Mouse (Mus musculus): Measurements from ENCODE around the gene Ndufb8.

The Ndufb8 gene

GRCm38 (mm10) chr19:44530018-44530417 is 25.2 kb downstream of the Ndufb8 start:
- DNase-seq (ENCODE audit: low spot score) = no peak

GRCm38 (mm10) chr19:44525551-44526205 is 29.6 kb downstream of the Ndufb8 start:
- no peak for DNase-seq (ENCODE audit: low spot score)

- DNase-seq (ENCODE audit: low spot score) = peak; percentile 60
These were observed 36.1 kb downstream of the Ndufb8 start for GRCm38 (mm10) chr19:44519152-44519551.

GRCm38 (mm10) chr19:44517996-44518768 is 37.1 kb downstream of the Ndufb8 start:
- DNase-seq (ENCODE audit: low spot score) = no peak

GRCm38 (mm10) chr19:44515769-44516168 is 39.5 kb downstream of the Ndufb8 start:
- DNase-seq (ENCODE audit: low spot score) = no peak

GRCm38 (mm10) chr19:44514521-44515451 is 40.5 kb downstream of the Ndufb8 start:
- no peak for DNase-seq (ENCODE audit: low spot score)

DNA sequence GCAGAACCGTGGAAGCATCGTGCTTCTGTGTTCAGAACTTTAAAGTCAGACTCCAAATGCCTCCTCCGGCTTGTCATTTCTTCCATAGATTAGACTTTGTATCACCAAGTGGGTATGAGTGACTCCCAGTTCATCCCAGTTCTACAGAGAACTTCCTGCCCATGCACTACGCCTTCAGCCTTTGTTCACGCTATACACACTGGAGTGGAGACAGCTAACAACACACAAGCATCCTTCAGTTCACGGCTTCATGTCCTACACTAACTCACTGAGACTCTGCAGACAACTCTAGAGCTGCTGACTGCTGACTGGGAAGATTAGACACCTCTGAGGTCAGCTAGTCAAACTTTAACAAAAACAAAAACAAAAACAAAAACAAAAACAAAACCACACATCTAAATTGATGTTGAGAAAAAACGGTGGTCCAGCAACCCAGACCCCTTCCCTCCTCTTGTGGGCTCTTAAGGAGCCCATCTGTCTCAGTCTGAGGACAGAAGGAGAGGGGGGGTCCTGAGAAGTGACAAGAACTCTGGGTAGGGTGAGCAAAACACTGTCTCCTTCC is 41.2 kb downstream of the Ndufb8 start:
- DNase-seq (ENCODE audit: low spot score) = no peak

DNA sequence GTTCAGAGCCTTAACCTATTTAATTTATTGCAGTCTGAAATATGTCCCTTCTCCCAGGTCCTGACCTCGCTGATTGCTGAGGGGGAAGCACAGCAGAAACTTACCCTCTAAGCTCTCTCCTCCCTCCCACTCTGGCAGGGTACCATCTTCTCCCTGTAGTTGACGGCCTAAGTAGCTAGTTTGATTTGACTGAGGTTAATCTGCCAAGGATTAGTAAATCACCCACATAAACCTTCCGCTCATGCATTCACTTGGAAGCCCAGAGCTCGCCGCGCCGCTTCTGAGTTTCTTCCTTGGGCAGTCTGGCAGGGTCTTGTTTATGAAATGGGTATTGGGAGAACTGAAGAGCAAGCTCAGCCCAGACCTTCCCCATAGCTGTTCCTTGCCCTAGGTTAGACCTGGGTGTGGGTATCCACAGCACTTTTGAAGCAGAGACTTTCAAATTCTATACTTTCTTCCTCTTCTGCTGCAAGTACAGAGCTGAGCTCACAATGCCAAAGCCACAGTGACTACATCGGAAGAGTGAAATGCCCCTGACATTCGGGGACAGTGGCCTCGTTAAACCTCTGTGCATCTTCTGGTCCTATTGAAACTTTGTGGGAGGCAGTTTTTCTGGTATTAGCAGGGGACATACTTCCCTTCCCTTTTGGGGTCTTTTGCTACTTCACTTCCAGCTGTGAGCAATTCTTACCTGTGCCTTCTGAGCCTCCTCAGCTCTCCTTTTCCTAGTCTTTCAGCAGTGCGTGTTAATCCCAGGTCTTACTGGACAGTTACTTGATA is 42.0 kb downstream of the Ndufb8 start:
- no peak for DNase-seq (ENCODE audit: low spot score)

GRCm38 (mm10) chr19:44512601-44513000 is 42.6 kb downstream of the Ndufb8 start:
- no peak for DNase-seq (ENCODE audit: low spot score)

GRCm38 (mm10) chr19:44511451-44512231 is 43.6 kb downstream of the Ndufb8 start:
- no peak for DNase-seq (ENCODE audit: low spot score)

DNA sequence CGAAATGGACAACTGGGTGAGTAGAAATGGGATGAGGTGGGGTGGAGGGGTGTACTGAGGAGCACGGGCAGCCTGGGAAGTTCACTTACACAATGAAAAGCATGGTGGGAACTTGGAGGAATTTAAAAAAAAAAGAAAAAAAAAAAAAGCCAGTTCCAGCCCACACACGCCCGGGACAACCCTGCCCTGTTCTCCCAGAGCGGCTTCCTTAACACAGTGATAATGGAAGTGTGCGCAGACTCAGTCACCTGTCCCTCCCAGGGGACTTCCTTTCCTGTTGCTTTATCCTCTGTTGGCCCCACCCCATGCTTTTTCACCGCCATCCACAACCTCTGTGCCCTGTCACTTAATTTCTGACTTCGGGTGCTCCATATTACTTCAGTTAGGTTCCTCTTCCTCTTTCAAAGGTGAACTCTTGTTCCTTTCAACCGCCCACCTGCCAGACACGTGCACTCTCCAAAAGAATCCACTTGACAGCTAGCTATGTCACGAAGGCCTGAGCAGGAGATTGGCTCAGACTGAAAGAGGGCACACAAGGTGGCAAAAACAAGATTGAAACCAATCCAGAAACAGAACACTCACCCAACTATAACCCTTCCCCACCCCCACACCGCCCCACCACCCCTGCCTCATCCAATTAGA is 44.6 kb downstream of the Ndufb8 start:
- no peak for DNase-seq (ENCODE audit: low spot score)

GRCm38 (mm10) chr19:44502741-44503140 is 52.5 kb downstream of the Ndufb8 start:
- no peak for DNase-seq (ENCODE audit: low spot score)

DNA sequence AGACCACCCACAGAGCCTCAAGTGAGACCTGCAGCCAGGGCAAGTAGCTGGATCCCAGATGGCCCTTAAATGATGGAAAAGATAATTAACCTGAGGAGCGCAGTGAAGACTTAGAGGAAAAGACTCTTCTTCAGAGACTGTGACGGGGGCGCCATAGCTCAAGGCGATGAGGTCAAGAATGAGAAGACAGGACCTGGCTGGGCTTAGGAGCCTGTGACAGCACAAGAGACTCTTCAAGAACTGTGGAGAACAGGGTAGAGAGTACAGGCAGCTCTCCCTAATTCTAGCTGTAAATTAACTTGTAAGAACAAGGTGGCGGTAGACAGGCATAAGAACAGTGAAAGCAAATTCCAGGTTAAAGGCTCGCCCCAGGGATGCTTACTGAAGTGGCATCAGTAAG is 53.3 kb downstream of the Ndufb8 start:
- DNase-seq (ENCODE audit: low spot score) = no peak

DNA sequence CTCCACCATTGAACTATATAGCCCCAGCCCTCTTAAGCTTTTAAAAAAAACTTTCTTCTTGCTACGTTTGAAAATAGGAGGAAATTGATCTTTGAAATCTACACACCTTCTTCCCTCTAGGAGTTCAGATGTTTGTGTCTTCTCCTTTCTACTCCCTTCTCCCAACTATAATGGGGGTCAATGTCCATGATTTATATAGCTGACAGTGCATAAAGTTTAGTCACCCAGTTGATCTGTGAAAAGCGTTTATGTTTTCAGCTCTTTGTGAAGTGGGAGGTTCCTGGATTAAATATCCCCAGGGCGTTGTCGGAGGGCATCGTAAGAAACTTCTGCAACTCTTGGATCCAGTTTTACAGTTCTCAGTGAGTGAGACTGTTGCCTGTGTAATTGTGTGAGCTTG is 55.0 kb downstream of the Ndufb8 start:
- no peak for DNase-seq (ENCODE audit: low spot score)

DNA sequence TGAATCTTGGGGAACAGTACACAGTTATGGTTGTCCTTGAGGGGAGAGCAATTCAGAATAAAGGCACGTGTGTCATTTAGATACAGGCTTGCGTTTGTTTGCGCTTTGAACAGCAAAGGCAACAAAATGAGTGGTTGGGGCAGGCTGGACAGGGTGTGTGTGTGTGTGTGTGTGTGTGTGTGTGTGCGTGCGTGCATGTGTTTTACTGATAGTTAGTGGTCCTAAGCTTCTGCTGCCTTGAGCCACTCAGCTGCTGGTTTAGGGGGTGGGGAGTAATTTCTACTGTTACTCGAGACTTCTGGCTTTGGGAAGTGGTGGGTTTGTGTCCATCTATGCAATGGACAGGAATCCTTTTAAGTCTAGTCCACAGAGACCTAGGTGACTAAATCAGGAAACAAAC is 56.3 kb downstream of the Ndufb8 start:
- no peak for DNase-seq (ENCODE audit: low spot score)

Measured in testis, postnatal 14 days (tissue).